Mouse (Mus musculus) thymus, postnatal 14 days (tissue): ENCODE data around the gene Eras.
"Not testable (repeated sequence)": the region's sequence is repeated elsewhere in the genome, so short reads cannot be mapped to it uniquely, and the experiment has no call there.

Experiments used
- DNase-seq: peaks from one replicate; pipeline ENCODE4 v3.0.0; 2021

Gene Eras

GRCm38 (mm10) chrX:7909242-7909641 is 19.2 kb downstream of the Eras start, which contains the start of gene Gm10490:
TSS of gene Gm10490 (plus strand) at chrX:7909542.
- DNase-seq, result not testable (repeated sequence)

- no peak for DNase-seq
These were observed 20.7 kb downstream of the Eras start, which contains the start of gene Gm10491 for GRCm38 (mm10) chrX:7907735-7908134. TSS of gene Gm10491 (minus strand) at chrX:7907835.

GRCm38 (mm10) chrX:7904441-7904840 is 24.0 kb downstream of the Eras start:
- DNase-seq, result no peak

- DNase-seq, result peak; percentile 87
These were observed 29.2 kb downstream of the Eras start, which contains the start of the genes Pqbp1 and Timm17b for GRCm38 (mm10) chrX:7898880-7899874. TSS of gene Pqbp1 (minus strand) at chrX:7899269. TSS of gene Timm17b (plus strand) at chrX:7899357.

GRCm38 (mm10) chrX:7898211-7898610 is 30.2 kb downstream of the Eras start:
- peak; percentile 35 for DNase-seq

- DNase-seq, result peak; percentile 70
These were observed 44.4 kb downstream of the Eras start, which contains the start of gene Slc35a2 for GRCm38 (mm10) chrX:7883841-7884567. TSS of gene Slc35a2 (plus strand) at chrX:7884028.

- peak; percentile 60 for DNase-seq
These were observed 48.6 kb downstream of the Eras start for GRCm38 (mm10) chrX:7879819-7880218.

- DNase-seq, result peak; percentile 36
These were observed 49.9 kb downstream of the Eras start for GRCm38 (mm10) chrX:7878495-7878894.

GRCm38 (mm10) chrX:7878007-7878419 is 50.4 kb downstream of the Eras start, which contains the start of gene Pim2:
TSS of gene Pim2 (plus strand) at chrX:7878262.
- peak; percentile 92 for DNase-seq
